Mouse (Mus musculus) T-cell, adult 2 months (primary cell): ENCODE measurements around the gene Fntb.
"Not testable (repeated sequence)": the region's sequence is repeated elsewhere in the genome, so short reads cannot be mapped to it uniquely, and the experiment has no call there.

Experiments
- DNase-seq: peaks from one replicate; pipeline ENCODE4 v3.0.0; 2022; ENCODE audit warnings: low spot score

Gene Fntb

GRCm38 (mm10) chr12:76837844-76838650 is 72.7 kb downstream of the Fntb start:
- DNase-seq: no peak

DNA sequence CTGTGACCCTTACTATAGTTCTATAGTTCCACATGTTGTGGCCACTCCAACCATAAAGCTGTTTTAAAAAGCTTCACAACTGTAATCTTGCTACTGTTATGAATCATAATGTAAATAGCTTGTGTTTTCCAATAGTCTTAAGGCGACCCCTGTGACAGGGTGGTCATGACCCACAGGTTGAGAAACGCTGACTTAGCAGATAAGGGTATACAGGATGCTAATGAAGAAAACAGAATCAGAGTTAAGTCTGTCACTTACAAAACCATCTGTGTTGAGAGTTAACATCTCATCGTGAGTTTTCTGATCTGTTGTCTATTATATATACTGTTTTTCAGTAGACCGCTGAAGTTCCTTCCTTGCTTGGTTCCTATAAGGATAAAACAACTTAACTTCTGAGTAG is 73.9 kb downstream of the Fntb start:
- DNase-seq: no peak

DNA sequence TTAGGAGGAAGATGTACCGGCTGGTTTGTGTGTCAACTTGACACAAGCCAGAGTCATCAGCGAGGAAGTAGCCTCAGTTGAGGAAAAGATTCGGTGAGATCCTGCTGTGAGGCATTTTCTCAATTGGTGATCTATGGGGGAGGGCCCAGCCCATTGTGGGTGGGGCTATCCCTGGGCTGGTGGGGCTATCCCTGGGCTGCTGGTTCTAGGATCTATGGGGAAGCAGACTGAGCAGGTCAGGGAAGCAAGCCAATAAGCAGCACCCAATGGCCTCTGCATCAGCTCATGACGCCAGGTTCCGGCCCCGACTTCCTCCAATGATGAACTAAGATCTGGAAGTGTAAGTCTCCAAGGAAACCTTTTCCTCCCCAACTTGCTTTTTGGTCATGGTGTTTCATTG is 74.7 kb downstream of the Fntb start:
- DNase-seq: no peak

GRCm38 (mm10) chr12:76844346-76845061 is 79.1 kb downstream of the Fntb start:
- DNase-seq: peak; percentile 46

DNA sequence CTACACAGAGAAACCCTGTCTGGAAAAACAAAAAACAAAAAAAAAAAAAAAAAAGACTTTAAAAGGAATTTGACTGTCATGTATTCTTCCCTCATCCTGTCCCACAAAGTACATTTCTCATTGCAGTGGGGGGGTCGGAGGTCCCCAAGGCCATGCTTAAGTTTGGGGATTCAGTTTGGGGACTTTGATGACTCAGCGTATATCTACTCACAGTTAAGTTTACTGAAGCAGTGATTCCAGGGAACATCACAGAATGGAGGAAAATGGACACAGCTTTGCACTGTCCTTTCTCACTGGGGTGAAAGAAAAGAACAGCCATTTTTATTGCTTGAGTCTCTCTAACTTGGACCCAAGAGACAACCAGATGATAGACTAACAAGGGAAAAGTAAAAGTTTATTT is 87.0 kb downstream of the Fntb start:
- no peak for DNase-seq

GRCm38 (mm10) chr12:76853378-76854142 is 88.2 kb downstream of the Fntb start:
- DNase-seq: peak; percentile 30

DNA sequence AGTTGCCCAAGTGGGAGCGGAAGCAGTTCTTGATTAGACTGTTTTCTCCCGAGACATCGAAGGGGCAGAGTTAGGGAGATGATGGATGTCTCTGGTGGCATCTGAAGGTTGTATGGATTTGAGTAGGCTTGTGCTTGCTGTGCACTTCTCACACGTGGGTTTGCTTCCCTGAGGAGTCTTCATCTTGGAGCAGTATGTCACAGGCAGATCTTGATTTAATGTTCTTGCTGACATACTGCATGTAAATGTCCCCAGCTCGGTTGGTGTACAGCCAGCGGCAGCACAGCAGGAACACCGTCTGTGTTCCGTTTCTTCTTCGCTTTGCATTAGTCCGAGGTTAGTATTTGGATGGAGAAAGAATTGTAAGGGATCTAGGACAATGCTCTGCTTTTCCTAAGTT is 91.7 kb downstream of the Fntb start:
- DNase-seq: no peak

GRCm38 (mm10) chr12:76858788-76859187 is 93.4 kb downstream of the Fntb start:
- DNase-seq: not testable (repeated sequence)

DNA sequence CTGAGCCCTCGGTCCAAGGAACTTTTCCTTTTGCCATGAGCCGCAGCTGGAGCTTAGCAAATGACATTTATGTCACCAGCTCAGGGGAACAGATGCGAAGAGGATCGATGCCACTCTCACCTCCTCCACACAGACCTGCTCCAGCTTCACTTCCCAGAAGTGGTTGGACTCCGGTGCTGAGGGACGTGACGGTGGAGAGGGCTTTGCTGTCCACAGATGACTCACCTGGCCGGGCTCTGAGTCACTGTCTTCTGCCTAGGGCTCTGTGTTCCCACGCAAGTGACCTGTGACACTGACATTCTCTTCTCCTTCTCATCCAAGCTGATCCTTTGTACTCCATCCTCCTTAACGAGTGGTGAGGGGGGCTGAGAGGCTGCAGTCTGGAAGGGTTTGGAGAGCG is 98.3 kb downstream of the Fntb start:
- no peak for DNase-seq

GRCm38 (mm10) chr12:76865266-76865665 is 99.9 kb downstream of the Fntb start:
- DNase-seq: no peak

- DNase-seq: peak; percentile 58
Observed at GRCm38 (mm10) chr12:76867586-76868280, 102.3 kb downstream of the Fntb start.

GRCm38 (mm10) chr12:76868463-76869198 is 103.2 kb downstream of the Fntb start:
- DNase-seq: no peak

DNA sequence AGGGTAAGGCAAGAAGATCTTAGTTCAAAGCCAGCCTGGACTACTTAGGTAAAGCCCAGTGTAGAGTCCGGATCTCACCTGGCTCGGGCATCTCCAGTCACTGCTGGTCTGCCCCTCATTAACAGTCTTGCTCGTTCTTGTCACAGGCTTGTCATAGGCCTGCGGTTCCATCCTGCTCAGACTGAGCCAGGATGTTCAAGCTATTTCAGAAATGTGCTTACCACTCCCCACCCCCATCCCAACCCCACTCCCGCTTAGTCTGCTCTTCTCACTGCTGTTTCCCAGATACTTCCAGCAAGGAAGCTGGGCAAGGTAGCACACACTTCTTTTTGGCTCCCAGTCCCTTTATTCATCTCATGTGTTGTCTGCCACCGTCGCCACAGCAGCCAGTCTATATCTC is 104.2 kb downstream of the Fntb start:
- no peak for DNase-seq

DNA sequence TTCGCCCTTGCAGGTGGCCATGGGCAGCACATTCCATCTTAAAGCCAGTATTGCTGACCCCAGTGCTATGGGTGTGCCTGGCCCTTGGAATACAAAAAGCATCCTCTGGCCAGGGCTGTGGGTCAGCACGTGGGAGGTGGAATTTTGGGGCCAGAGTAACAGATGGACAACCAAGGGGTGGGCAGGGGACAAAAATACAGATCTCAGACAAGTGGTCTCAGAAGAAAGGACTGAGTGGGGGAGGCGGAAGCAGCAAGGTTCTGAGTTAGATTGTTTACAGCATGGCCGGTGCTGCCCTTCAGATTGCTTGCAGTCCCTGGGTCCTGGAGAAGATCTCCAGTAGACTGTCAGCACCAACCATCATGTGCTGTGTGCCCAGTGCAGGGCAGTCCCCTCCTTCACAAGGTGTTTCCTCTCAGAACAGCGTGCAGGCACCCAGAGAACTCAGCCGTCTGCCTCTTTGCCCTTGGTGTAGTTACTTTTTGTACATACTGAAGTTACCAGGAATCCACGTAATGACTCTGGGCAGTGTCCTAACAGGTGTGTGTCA is 107.5 kb downstream of the Fntb start:
- no peak for DNase-seq

- DNase-seq: no peak
Observed at GRCm38 (mm10) chr12:76874826-76875225, 109.4 kb downstream of the Fntb start.

- DNase-seq: peak; percentile 54
Observed at GRCm38 (mm10) chr12:76879242-76879641, 113.9 kb downstream of the Fntb start.

- DNase-seq: no peak
Observed at GRCm38 (mm10) chr12:76880131-76880530, 114.7 kb downstream of the Fntb start.

DNA sequence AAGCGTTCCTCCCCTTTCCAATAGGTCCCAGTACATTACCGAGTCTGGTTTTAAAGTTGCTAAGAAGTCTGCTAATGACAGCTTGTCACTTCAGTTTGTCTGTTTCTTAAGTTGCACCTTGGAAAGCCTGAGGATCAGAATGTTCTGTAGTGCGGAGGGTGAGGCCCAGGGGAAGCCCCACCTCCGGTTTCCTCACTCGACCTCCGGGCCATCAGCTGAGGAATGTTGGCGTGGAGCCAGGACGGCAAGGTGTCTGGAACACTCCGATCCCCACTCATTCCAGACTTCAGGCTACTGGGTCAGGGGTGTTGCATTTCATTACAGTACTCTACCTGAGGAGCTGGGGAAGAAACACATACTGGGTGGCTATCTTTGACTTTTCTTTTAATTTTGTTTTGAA is 118.4 kb downstream of the Fntb start:
- no peak for DNase-seq

DNA sequence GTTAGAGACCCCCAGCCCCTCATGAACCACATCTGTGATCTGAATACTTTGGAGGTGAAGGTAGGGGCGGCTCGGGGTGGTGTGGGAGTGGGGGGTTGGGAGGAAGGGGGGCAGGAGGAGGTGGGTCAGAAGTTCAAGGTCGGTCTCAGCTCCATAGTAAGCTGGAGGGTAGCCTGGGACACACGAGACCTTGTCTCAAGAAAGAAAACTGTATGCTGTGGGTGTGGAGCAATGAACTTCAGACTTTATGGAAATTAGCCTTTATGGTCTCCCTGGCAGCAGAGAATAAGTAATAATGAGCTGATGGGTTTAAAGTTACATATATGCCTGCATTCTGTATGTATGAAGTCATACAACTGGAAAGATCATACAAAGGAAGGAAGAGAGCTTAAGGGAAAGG is 119.7 kb downstream of the Fntb start:
- no peak for DNase-seq

DNA sequence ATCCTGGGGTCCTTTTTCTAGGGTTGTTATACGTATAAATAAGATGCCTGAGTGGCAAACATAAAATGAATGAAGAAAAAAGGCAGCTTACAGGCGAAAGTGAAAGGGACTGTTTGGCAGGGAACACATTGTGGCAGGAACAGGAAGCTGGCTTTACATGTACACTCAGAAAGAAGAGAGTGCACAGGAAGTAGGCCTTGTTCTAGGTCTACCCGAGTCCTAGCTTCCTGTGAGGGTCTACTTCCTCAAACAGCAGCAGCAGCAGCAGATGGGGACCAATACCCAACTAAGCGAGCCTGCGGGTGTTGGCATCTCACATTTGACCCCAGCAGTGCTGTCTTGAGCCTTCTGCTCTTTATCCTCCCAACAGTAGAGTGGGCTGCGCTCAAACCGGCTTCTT is 121.4 kb downstream of the Fntb start:
- peak; percentile 78 for DNase-seq

- no peak for DNase-seq
Observed at GRCm38 (mm10) chr12:76887941-76888340, 122.6 kb downstream of the Fntb start.
